Mouse (Mus musculus): ENCODE measurements around the gene Gm21921.
"Not testable (repeated sequence)": the region's sequence is repeated elsewhere in the genome, so short reads cannot be mapped to it uniquely, and the experiment has no call there.

Gm21921 gene

GRCm38 (mm10) chrY:24796143-24796542 lies at the start of gene Gm21921:
Gene Gm21921, minus strand, starts transcription at chrY:24796243.
- not testable (repeated sequence) for DNase-seq (ENCODE audit: low spot score)
